Mouse (Mus musculus) neural tube, embryonic 10.5 days (tissue): ENCODE results near the gene Dpm2.

Source experiments
- DNase-seq: peaks from one replicate; pipeline ENCODE4 v3.0.0-alpha.2; 2017; ENCODE audit warnings: low spot score; ENCODE audit errors: extremely low spot score

The Dpm2 gene

DNA sequence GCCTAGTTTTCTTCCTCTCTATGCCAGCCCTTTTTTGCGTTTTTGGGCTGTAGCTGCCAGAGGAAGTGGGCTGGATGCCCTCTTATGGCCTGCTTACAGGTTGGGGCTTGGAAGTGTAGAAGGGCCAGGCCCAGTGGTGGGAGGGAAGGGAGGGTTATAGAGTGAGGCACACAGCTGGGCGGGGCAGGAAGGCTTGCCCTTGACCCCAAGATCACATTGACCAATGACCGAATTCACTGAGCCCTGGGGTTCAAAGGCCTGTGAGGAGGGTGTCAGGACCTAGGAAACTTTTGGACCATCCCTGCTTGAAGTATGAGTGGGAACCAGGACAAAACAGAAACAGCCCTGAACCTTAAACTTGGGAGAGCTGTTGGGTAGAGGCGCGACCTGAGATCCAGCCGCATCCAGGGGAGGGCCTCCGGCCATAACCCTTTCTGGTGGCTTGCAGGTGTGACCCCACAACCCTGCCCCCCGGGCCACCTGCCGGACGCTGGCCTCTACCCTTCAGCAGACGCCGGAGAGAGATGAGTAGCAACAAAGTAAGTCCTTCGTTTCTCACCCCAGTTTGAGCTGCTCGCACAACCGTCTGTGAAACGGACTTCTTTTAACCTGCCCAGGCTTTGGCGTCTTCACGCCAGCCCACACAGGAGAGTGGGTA, 38.2 kb downstream of the Dpm2 start:
- no peak for DNase-seq

DNA sequence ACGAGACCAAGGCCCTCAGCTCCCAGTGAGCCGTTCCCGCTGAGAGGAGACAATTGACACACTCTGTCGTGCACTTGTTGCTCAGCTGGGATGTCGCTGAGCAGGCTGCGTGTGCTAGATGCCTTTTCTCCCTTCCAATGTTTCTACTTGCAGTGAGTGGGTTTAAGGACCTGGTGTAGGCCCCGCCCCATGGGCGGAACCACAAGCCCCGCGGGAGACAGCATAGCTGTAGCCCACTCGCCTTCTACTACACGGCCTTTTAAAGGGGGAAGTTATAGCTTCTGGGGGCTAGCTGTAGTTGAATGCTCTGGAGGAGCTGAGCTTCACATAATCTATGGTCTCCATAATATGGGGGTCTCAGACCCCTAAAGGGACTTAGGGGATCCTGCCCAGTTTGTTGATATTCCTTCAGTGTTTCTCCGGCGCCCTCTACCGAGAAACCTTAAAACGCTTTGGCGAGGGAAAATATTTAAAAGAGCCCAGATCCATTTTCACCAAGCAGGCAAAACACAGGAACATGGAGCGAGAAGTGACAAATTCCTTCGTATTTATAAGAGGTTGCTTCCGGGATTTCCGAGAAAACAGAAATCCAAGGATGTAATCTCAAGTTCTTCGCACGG, 40.1 kb downstream of the Dpm2 start:
- DNase-seq: no peak

DNA sequence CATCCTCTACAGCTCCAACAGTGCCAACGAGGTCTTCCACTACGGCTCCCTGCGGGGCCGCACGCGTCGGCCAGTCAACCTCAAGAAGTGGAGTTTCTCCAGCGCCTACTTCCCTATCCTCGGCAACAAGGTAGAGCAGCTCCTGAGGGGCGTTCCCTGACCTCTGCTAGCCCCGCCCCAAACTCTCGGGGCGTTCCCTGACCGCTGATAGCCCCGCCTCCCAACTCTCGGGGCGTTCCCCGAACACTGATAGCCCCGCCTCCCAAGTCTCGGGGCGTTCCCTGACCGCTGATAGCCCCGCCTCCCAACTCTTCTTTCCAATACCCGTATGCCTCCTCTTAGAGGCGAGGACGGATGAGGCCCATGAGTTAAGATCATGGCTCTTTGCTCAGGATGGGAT, 41.6 kb downstream of the Dpm2 start:
- DNase-seq: no peak

DNA sequence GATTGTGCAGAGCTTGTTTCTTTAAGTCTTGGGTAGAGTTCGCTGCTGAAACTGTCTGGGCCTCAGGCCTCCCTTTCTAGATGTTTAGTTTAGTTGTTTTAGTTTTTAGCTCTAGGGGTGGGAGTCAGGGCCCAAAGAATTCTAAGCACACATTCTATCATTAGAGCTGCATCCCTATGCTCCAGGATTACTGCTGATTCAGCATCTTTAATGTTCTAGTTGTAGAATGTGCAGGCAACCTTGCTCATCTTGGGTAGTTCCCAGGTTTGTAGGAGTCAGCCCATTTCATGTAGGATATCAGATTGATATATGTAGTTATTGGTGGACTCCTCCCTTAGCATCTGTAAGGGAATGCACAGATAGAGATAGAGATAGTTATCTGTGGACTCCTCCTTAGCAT, 46.5 kb downstream of the Dpm2 start:
- no peak for DNase-seq

DNA sequence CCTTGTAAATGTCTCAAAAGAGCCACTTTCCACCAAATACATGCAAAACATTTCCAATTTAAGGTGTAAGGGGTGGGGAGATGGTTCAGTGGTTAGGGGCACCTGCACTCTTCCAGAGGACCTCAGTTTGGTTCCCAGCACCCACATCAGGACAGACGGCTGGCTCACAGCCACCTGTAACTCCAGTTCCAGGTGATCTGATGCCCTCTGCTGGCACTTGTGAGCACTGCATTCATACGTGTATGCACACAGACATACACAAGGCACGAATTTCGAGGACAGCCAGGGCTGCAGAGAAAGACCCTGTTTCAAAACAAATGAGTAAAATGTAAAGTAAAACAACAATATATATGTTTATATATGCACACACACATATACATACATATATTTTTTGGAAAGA, 46.9 kb downstream of the Dpm2 start:
- no peak for DNase-seq

DNA sequence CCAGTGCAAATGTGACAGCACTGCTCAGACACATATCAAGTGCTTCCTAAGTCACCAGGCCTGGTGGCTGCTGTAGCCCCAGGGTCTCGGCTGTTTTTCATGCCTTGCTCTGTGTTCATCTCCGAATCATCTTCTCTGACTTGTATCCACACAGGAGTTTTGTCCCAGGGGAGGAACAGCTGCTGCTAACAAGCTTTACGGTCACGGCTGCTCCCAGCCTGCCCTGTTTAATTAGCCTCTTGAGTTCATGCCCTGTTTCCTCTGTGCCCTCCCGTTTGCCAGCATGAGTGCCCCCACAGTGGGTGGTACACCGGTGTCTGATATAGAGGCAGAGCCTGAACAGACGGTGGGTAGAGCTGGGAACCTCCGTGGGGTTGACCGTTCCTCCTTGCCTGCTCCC, 47.4 kb downstream of the Dpm2 start:
- no peak for DNase-seq

DNA sequence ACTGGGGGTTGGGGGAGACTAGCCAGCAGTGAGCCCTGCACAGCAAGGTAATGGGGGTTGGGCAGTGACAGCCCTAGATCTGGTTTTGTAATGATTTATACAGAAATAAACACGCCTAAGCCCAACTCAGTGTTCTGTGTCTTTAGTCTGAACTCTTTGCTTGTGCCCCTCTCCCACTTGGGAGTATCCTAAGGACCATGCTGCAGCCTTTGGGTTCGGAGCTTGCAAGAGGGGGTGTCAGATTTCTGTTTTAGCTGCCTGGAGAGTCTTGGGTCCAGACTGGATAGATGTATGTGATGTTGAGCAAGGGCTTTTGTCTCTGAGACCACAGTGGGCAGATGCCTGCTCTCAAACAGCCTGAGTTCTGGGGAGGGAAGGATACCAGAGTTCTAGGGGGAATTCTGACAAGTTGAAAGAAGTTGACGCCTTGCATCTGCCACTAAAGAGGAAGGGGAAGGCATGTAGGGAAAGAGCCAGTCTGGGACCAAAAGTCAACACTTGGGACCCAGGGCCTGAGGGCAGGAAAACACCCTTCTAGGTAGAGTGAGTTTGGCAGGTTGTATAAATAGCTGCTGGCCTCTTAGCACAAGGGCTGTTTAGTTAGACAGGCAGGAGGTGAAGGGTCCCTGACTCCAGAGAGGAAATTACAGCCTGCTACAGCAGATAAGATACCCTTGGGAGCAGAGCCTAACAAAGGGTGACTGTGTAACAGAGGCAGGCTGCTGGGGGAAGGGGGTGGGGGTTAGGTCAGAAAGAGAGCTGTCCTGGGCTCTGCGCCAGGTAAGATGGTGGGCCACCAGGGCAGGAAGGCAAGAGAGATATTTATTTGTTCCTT, 50.2 kb downstream of the Dpm2 start:
- peak; percentile 50 for DNase-seq

DNA sequence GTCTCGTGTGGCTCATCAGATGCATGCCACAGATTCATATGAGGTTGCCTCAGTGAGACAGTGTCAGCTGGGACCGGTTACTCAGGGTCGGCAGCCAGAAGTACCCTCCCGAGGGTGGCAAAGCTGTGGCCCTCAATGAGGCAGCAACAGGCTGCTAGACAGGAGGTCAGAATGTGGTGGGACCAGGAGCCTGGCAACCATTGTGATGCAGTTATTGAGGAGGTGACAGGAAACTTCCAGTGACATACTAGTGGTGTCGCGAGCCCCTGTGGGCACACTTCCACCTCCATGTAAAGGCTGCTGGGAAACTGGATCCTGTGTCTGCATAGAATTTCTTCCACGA, 50.8 kb downstream of the Dpm2 start, which contains the start of gene Ak1:
Ak1 (plus strand) TSS at position 242 of the 343 bp plus-strand sequence.
- DNase-seq: no peak
